Mouse (Mus musculus) activated CD4-positive, CD25-positive, alpha-beta regulatory T cell, adult 4 months (primary cell): ENCODE measurements around the gene Vmn1r174. TPM values are rescaled to one million over a fixed set of nuclear protein-coding genes. Genes with fewer than 3 reads are reported as not detected.
"Not testable (repeated sequence)": the region's sequence is repeated elsewhere in the genome, so short reads cannot be mapped to it uniquely, and the experiment has no call there.

Experiments
- ATAC-seq: one replicate; pipeline ENCODE4 v1.8.0; 2017
- polyA plus RNA-seq, 2 experiments: library from polyadenylated mRNA; unstranded; fragments of 100-300 nt; shearing (Covaris generic); gene quantifications; one replicate each; pipeline ENCODE4 v1.2.1; 2017

The Vmn1r174 gene
- polyA plus RNA-seq = not detected

DNA sequence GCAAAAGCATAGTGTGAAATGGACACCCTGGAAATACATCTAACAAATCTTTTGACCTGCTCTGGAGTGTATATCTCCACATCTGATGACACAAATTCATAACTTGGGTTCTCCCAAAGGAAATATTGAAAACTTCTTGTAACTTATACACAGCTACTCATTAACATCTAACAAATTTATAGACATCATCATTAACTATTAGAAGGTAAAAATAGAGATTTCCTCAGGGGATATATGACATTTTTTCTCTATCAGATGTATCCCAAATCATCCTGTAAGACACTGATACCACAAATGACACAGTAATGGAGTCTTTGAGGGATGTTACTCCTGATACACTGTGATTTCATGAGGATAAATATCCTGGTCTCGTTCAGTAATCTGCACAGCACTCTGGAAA is at the start of gene Vmn1r174:
Gene Vmn1r174, plus strand, starts transcription at position 301 of the 400 bp plus-strand sequence.
- not testable (repeated sequence) for ATAC-seq

DNA sequence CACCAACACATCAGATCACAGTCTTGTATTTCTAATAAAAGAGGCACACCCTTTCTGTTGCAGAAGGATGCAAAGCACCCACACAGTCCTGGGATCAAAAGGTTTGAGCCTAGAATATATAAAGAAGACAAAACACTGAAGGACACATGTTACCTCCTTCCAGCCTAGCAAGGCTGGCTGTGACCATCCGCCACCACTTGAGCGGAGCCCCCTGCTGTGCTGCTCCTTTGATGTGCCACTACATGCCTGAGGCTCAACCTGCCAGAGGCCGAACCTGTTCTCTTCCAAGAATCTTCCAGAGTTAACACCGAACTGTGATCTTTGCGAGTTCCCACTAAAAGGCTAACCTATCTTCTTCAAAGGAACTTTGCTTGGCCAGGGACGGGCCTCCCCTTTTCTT is 32.5 kb downstream of the Vmn1r174 start:
- ATAC-seq = no peak

DNA sequence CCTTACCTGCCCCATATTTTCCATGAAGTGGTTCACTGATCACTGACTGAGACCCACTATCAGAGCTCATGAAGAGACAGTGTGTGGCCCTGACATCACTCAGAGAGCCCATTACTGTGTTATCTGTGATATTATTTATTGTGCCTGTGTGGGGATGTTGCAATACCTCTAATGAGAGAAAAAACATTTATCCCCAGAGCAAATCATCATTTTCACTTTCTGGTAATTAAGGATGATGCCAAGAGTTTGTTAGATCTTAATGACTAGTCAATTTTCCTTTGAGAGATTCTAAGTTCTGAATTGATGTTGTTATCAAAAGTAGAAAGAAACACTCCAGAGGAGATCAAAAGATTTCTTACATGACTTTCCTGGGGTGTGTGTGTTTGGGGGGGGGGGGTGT is 58.5 kb downstream of the Vmn1r174 start, which contains the start of gene Vmn1r175:
Gene Vmn1r175, minus strand, starts transcription at position 101 of the 400 bp plus-strand sequence.
- not testable (repeated sequence) for ATAC-seq

Other genes with a start within 250 kb of the Vmn1r174 start
- gene Vmn1r167, start 245.1 kb upstream of the Vmn1r174 start, polyA plus RNA-seq = not detected
- not detected for gene Vmn1r168, start 212.5 kb upstream of the Vmn1r174 start, polyA plus RNA-seq
- gene Vmn1r169, start 176.7 kb upstream of the Vmn1r174 start, polyA plus RNA-seq = not detected
- not detected for gene Vmn1r170, start 146.1 kb upstream of the Vmn1r174 start, polyA plus RNA-seq
- gene Vmn1r171, start 121.5 kb upstream of the Vmn1r174 start, polyA plus RNA-seq = not detected
- gene Vmn1r172, start 94.0 kb upstream of the Vmn1r174 start, polyA plus RNA-seq = not detected
- gene Vmn1r173, start 51.6 kb upstream of the Vmn1r174 start, polyA plus RNA-seq = not detected
- gene Vmn1r175, start 58.4 kb downstream of the Vmn1r174 start, polyA plus RNA-seq = not detected
- gene Vmn1r176, start 85.1 kb downstream of the Vmn1r174 start, polyA plus RNA-seq = not detected
- not detected for gene Vmn1r177, start 114.2 kb downstream of the Vmn1r174 start, polyA plus RNA-seq
- gene Vmn1r178, start 139.7 kb downstream of the Vmn1r174 start, polyA plus RNA-seq = not detected
- gene Vmn1r179, start 174.7 kb downstream of the Vmn1r174 start, polyA plus RNA-seq = under 1 TPM in 1 of 2 experiments, not detected in 1; 0.11 TPM
- gene Vmn1r180, start 198.4 kb downstream of the Vmn1r174 start, polyA plus RNA-seq = not detected
- not detected for gene Vmn1r181, start 222.3 kb downstream of the Vmn1r174 start, polyA plus RNA-seq
- gene V1rd19, start 249.4 kb downstream of the Vmn1r174 start, polyA plus RNA-seq = under 1 TPM in 1 of 2 experiments, not detected in 1; 0.20 TPM